Mouse (Mus musculus) layer of hippocampus, adult 6 months (tissue): ENCODE measurements around the gene F11r. TPM values are rescaled to one million over a fixed set of nuclear protein-coding genes. Genes with fewer than 3 reads are reported as not detected.

ENCODE experiments used
- long read RNA-seq, 2 experiments: library from polyadenylated mRNA; unstranded; transcript quantifications; one replicate each; pipeline ENCODE4 v2.0.0; 2019 to 2020
- polyA plus RNA-seq: library from polyadenylated mRNA; unstranded; fragments of <200 nt; fragmentation: Nextera tagmentation; gene quantifications from 2 replicates; pipeline ENCODE4 v1.2.3, GENCODE M21; 2021

F11r gene
- 9.5 and 13.0 TPM in 2 replicates for polyA plus RNA-seq
- long read RNA-seq, experiment 1 = 0 reads
- long read RNA-seq, experiment 2, partial matches to known transcripts = 0 of 1 reads
- long read RNA-seq, experiment 2, other reads (novel, unspliced or antisense) = 1 of 1 reads

GRCm38 (mm10) chr1:171437264-171438013 lies at the start of gene F11r:
TSS of gene F11r (plus strand) at chr1:171437535.

GRCm38 (mm10) chr1:171388376-171389102 lies 48.8 kb upstream of the F11r start, which contains the start of gene Arhgap30:
TSS of gene Arhgap30 (plus strand) at chr1:171388954.

GRCm38 (mm10) chr1:171410947-171411484 lies 26.3 kb upstream of the F11r start, which contains the start of gene Usf1:
TSS of gene Usf1 (plus strand) at chr1:171411313.

GRCm38 (mm10) chr1:171418660-171419059 lies 18.7 kb upstream of the F11r start, which contains the start of gene Tstd1:
TSS of gene Tstd1 (plus strand) at chr1:171418872.

GRCm38 (mm10) chr1:171503250-171503591 lies 65.9 kb downstream of the F11r start, which contains the start of gene Alyref2:
TSS of gene Alyref2 (plus strand) at chr1:171503478.

Other genes starting within 250 kb of the F11r start
- gene Pcp4l1, start 241.3 kb upstream of the F11r start, polyA plus RNA-seq = 51.6 and 80.2 TPM in 2 replicates
- gene Nr1i3, start 223.6 kb upstream of the F11r start, polyA plus RNA-seq = 0.09 TPM in 1 of 2 replicates, not detected in the other
- 87.6 and 97.2 TPM in 2 replicates for gene Tomm40l, start 215.0 kb upstream of the F11r start, polyA plus RNA-seq
- gene Apoa2, start 212.5 kb upstream of the F11r start, polyA plus RNA-seq = 4.8 and 6.2 TPM in 2 replicates
- gene Fcer1g, start 203.2 kb upstream of the F11r start, polyA plus RNA-seq = 114 and 119 TPM in 2 replicates
- 5.2 and 5.5 TPM in 2 replicates for gene Adamts4, start 187.1 kb upstream of the F11r start, polyA plus RNA-seq
- 112 and 142 TPM in 2 replicates for gene Ndufs2, start 186.1 kb upstream of the F11r start, polyA plus RNA-seq
- 59.3 and 66.2 TPM in 2 replicates for gene B4galt3, start 167.2 kb upstream of the F11r start, polyA plus RNA-seq
- 7.7 and 9.4 TPM in 2 replicates for gene Ppox, start 156.3 kb upstream of the F11r start, polyA plus RNA-seq
- 45.9 and 51.2 TPM in 2 replicates for gene Usp21, start 149.5 kb upstream of the F11r start, polyA plus RNA-seq
- 186 and 192 TPM in 2 replicates for gene Ufc1, start 142.5 kb upstream of the F11r start, polyA plus RNA-seq
- 30.4 and 30.5 TPM in 2 replicates for gene Dedd, start 108.4 kb upstream of the F11r start, polyA plus RNA-seq
- gene Nit1, start 91.9 kb upstream of the F11r start, polyA plus RNA-seq = 30.4 and 30.8 TPM in 2 replicates
- 139 and 143 TPM in 2 replicates for gene Pfdn2, start 91.9 kb upstream of the F11r start, polyA plus RNA-seq
- 9.4 and 9.8 TPM in 2 replicates for gene Klhdc9, start 76.7 kb upstream of the F11r start, polyA plus RNA-seq
- 1.7 and 2.2 TPM in 2 replicates for gene Nectin4, start 67.4 kb upstream of the F11r start, polyA plus RNA-seq
- 0.48 and 0.65 TPM in 2 replicates for gene Arhgap30, start 48.6 kb upstream of the F11r start, polyA plus RNA-seq
- gene Usf1, start 26.2 kb upstream of the F11r start, polyA plus RNA-seq = 36.7 and 37.4 TPM in 2 replicates
- gene Tstd1, start 18.7 kb upstream of the F11r start, polyA plus RNA-seq = 1.4 and 2.3 TPM in 2 replicates
- 7.4 and 7.6 TPM in 2 replicates for gene Alyref2, start 65.9 kb downstream of the F11r start, polyA plus RNA-seq
- gene Itln1, start 97.8 kb downstream of the F11r start, polyA plus RNA-seq = not detected in 2 replicates
- gene Cd244a, start 121.7 kb downstream of the F11r start, polyA plus RNA-seq = not detected in 2 replicates
- gene Ly9, start 169.9 kb downstream of the F11r start, polyA plus RNA-seq = 0.10 and 0.11 TPM in 2 replicates
- gene Slamf7, start 215.5 kb downstream of the F11r start, polyA plus RNA-seq = not detected in 2 replicates
- gene Cd48, start 244.5 kb downstream of the F11r start, polyA plus RNA-seq = 1.8 and 2.0 TPM in 2 replicates